Mouse (Mus musculus) adrenal gland, postnatal 36 days (tissue): Measurements from ENCODE around the gene 9130019O22Rik. TPM values are rescaled to one million over a fixed set of nuclear protein-coding genes. Genes with fewer than 3 reads are reported as not detected.
A peak's percentile ranks its signal among the peaks of the same experiment; 100 is the strongest.
"Not testable (repeated sequence)": the region's sequence is repeated elsewhere in the genome, so short reads cannot be mapped to it uniquely, and the experiment has no call there.

Experiments
- DNase-seq, 2 experiments: peaks; one replicate each; pipeline ENCODE4 v3.0.0; 2021; ENCODE audit warnings: mixed read lengths in 1 of 2
- total RNA-seq, 2 experiments: library from RNA; stranded (reverse); gene quantifications; 2 replicates each; pipeline ENCODE4 v1.2.3; 2021

The 9130019O22Rik gene
- total RNA-seq, 2 experiments from 2014 or later, result 4.7 to 5.2 TPM

DNA sequence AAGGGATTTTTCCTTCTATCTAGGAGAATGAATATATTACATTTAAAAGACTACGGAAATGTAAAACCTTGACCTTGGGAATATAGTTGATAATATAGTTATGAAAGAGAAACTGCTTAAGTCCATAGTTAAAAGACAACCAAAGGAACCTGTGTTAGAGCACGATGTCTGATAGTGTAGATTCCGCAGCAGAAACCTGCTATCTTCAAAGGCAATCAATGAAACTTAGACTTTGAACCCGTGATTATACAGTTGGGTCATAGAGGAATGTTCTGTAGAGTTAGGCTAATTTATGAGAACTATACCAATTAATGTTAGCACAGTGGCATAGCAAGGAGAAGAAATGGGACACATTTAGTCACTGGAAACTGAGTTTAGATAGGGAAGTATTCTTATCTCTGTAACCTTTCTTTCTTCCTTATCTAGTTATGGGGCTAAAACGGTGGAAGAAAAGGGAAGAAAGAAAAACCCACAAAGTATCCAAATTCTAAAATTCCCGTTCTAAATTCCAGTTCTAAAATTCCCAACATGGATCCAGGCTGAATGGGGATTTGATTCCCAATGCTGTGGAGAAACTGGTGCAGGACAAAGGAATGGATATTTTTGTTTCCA, 8.6 kb downstream of the 9130019O22Rik start:
- DNase-seq, result no peak

DNA sequence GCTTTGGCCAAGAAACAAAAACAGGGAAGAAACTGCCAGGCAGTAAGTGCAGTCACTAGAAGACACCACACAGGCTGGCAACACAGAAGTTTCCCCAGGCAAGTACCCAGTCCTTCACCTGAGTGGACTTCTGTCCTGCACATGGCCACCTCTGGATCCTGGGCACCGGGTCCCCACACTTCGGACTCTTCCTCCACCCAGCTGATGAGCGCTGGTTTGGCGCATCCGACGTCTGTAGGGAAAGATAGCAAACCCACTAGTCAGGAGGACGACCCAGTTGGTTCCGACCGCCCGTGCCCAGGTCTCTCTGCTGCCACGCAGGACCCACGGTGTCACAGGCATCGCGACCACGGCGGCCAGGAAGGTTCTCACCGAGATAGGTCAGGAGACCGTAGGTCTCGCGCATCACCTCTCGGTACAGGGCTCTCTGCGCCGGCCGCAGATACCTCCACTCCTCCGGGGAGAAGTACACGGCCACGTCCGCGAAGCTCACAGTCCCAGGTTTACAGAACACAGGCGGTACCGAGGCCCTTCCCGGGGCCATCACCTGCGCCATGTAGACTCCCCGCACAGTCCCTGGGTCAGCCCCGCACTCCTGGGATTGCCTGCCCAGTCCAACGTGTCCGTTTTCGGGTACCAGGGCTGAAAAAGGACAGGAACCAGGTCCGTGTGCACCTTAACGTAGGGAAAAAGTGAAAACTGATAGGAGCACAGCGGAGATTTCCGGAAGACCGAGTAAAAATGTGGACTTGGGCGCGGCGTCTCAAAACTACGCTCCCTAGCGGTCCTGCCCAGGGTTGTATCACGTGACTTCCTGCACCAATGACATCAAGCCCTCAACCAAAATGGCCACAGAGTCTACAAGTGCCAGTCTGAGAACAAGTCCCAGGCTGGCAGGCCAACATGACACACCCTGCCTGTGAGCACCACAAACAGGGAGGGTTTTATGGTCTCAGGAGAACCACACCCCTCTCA, 11.4 kb downstream of the 9130019O22Rik start, which contains the start of gene Zfp747:
Zfp747 (minus strand) TSS at position 780 of the 975 bp plus-strand sequence.
- peak; percentile 93 to 94 for DNase-seq

DNA sequence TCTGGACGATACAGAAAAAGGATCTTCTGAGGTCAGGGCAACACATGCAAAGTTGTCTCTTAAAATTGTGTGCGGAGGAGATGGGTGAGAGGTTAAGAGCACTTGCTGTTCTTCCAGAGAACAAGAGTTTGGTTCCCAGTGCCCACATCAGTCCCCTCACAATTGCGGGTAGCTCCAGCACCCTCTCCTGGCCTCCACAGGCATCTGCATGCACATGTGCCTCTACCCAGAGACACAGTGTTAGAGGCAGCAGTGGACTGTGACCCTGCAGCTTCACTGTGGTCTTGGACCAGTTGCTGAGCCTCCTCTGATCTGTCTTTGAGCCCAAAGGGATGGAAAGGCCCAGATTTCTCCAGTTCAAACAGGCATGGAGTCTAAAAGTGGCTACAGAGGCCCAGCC, 15.1 kb downstream of the 9130019O22Rik start:
- DNase-seq, result not testable (repeated sequence)

DNA sequence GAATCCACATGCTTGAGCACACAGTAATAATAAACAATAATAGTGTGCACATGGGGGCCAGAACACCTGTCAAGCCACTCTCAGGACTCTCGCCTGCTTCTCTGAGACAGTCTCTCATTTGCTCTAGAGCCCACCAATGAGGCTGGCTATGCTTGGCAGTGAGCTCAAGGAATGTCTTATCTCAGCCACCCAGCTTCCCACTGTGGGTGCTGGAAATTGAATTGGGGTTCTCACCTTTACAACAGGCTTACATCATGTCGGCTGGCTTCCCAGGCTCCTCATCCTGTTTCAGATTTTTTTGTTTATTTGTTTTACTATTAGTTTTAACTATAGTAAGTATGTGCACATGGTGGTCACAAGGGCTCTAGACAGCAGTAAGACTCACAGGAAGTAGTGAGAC, 15.8 kb downstream of the 9130019O22Rik start:
- DNase-seq, result no peak

DNA sequence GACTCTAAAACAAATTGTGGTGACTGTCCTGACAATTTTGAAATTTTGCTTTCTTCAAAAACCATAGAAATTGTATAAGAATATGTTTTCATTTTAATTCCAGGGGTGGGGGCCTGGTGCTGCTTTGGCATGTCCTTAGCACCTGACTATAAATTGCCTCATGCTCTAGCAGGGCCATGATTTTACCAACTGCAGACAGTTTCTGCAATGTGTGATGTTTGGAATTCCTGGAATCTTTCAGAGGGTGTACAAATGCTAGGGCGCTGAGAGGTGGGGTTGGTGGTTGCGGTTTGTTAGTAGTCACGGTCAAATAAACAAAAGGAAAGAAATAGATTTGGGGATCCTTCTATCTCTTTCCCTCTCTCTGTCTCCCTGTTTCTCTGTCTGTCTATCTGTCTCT, 20.7 kb downstream of the 9130019O22Rik start:
- no peak for DNase-seq

DNA sequence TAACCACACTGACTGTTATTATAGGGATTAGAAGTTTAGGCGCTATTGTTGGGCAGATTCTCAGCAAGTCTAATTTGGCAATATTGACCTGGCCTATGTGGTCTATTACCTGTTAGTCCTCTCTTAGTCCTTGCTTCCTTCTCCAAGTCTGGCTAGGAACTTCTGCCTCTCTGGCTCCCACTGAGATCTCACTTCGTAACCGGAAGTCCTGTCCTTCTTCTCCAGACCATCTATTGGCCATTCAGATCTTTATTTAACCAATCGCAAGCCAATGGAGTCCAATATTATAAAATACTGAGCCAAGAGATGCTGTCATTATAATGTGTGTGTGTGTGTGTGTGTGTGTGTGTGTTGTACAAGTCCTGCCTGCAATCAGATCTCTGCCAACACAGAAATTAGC, 22.8 kb downstream of the 9130019O22Rik start:
- peak in 1 of 2 experiments; percentile 30 for DNase-seq

DNA sequence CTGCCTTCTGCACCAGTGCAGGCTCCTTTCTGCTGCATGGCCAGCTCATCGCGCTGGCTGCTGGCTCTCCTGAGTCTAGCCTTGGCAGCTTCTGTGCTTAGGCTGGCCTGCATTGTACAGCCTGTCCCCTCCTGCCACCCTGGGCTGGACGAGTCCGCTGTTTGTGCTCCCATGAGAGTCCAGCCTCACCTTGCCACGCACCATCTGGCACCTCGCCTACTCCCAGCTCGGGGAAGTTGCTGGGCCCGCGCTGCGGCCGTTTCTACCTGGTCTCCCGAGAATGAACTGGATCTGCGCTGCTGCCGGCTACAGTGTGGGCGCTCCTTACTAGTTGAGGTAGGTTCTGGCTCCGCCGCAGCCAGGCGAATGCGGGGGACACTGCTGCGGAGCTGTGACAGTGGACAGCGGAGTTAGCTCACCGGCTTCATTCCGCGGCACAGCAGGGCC, 23.5 kb downstream of the 9130019O22Rik start:
- peak; percentile 30 to 54 for DNase-seq

DNA sequence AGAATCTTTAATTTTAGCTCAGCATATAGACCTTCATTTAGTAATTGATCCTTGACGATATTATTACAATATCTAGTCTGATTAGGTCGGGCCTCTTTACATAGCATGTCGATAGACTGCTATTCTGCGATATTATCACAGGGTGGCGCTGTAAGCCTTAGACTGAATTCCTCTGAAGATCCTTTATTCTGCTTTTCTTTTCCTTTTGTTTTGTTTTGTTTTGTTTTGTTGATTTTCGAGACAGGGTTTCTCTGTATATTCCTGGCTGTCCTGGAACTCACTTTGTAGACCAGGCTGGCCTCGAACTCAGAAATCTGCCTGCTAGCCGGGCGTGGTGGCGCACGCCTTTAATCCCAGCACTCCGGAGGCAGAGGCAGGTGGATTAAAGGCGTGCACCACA, 24.5 kb downstream of the 9130019O22Rik start:
- DNase-seq, result peak in 1 of 2 experiments; percentile 27

DNA sequence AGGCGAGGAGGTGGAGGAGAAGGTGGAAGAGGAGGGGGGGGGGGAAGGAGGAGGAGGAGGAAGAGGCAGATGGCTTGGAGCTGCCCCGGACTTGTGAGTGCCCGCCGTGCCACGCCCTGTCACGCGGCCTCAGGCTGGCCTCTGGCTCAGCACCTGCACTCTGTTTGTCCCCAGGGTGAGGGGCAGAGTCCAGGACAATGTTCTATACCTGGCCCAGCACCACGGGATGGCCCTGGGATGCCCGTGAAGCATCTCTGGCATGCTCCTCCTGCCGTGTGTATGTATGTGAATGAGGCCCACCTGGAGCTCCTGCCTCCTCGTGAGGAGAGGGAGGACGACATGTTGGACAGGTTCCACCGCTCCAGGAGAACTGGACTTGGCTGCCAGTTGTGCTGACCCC, 25.5 kb downstream of the 9130019O22Rik start:
- DNase-seq, result no peak

DNA sequence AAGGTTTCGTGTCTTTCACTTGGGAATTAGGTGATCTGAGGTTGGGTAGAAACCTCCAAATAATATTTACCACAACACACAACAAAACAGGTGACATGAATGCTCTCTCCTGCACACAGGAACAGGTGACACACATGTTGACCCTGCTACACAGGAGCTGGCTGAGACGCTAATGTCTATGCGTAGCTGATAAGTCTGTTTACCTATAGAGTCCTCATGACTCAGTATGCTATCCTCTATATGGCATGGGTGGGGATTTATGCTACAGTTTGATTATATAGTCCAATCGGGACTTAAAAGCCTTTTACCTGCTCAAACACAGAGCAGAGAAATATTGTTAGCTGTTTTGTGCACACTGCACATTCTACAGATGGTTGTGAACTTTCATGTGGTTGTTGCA, 26.7 kb downstream of the 9130019O22Rik start:
- no peak for DNase-seq

DNA sequence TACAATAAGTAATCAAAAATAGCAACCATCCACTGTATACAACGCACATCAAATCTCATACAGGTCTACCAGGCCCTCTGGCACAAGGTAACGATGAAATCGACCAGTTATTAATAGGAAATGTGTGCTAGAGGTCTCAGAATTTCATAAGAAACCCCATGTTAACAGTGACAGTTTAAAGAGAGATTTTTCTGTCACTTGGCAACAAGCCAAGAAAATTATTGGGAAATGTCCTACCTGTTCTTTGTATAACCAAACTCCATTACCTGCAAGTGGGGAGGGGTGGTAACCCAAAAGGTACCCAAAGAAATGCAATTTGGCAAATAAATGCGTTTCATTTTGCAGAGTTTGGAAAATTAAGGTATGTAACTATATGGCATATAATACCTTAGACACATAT, 28.5 kb downstream of the 9130019O22Rik start:
- no peak for DNase-seq

DNA sequence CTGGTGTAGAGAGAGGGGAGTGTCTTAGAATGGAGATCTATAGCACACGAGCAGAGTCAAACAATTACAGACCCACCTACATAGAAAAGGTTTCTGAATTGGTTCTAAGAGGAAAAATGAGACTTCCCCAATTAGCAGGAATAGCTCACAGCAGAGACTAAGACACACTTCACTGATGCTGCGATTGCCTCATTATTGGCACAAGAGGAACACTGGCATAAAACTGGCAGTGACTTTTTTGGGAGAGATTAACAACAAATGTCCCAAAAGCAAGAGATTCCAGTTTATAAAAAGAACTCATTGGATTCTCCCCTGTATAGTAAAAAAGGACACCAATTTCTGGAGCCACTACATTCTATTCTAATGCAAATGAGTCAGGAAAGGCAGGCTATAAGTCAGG, 29.1 kb downstream of the 9130019O22Rik start:
- DNase-seq, result no peak

DNA sequence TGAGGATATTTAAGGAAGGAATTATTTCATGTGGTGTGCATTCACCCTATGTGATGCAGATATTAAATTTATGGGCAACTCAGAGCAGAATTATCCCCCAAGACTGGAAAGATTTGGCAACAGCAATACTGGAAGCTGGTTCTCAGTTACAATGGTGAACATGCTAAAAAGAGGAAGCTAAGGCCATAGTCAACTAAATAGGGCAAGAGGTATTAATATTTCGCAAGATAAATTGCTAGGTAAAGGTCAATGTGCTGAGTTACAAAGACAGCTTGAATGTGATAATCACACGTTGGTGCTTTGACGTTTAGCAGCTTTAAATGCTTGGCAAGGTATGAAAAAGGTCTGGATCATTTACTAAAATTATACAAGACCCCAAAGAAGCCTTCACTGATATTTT, 31.2 kb downstream of the 9130019O22Rik start:
- DNase-seq, result no peak

DNA sequence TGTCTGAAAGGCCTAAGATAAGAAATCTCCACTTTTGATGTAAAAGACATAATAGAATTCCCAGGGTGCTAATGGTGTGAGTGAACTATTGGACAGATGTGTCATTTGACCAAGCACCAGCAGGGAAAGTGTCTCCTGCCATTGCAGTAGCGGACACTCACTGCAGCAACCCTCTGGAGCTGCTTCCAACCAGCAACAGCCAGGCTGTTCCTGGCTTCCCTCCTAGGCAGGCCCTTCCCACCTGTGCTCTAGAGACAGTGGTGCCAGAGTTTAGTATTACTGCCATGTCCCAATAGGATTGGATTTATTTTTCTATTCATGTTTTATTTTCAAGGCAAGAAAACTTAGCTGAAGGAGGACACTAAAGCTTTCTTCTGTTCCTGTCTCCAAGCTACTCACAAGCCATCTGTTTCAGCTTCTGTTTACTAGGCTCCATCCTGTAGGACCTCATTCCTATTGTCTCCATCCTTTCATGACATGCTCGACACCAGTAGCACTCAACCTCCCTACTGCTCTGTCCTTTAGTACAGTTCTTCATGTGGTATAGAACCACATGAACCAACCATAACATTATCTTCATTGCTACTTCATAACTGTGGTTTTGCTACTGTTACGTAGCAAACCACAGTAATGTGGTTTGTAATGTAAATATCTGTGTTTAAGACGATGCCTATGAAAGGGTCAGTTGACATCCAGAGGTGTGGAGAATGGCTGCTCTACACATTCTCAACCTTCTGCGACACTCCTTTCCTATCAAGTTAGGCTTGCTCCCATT, 35.5 kb downstream of the 9130019O22Rik start:
- no peak for DNase-seq

DNA sequence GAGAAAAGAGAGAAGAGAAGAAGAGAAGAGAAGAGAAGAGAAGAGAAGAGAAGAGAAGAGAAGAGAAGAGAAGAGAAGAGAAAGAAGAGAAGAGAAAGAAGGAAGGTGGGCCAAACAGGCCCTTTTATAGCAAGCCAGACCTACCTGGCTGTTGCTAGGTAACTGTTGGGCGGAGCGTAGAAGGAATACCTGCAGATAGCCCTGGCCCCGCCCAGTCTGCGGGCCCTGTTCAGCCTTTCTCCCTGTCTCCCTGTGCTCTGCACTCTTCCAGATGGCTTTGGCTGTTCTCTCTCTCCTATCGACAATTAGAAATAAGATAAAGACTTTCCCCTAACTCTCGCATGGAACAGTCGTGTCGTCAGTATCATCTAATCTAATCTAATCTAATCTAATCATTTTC, 40.3 kb downstream of the 9130019O22Rik start:
- no peak for DNase-seq

DNA sequence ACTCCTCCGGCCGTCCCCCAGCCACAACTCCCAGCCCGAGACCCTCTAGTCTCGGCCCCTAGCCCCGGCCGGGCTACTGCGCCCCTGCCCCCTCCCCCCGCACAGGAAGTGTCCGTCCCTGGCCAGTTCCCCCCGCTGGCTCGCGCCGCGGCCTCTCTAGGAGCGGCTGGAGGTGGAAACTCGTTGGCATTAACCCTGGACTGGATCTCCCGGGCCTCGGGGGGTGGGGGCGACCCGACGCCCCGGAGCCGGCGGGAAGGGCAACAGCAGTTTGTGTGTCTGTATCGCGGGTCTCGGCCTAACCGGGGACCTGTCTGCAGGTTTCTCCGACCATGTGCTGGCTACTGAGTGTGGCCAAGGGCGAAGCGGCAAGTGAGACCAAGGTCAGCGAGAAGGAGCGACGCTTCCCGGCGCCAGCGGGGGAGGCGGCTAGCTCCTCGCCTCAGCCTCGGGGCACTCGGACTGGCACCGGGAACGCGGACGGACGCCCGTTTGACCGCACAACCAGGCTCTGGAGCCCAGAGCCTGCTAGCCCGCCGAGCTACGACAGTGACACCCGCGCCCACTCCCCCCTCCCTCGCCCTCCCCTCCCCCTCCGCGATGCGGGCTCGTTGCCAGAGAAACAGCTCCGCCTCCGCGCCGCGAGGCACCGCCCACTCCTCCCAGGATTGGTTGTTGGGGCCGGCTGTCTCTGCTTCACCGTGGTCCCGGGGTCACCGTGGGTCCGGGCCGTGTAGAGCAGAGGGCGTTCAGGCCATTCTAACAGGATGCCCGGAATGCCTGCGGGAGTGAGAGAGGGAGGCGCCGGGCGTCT, 41.2 kb downstream of the 9130019O22Rik start, which contains the start of gene Zfp768:
Zfp768 (minus strand) TSS at position 78 of the 814 bp plus-strand sequence.
- peak; percentile 95 to 96 for DNase-seq

DNA sequence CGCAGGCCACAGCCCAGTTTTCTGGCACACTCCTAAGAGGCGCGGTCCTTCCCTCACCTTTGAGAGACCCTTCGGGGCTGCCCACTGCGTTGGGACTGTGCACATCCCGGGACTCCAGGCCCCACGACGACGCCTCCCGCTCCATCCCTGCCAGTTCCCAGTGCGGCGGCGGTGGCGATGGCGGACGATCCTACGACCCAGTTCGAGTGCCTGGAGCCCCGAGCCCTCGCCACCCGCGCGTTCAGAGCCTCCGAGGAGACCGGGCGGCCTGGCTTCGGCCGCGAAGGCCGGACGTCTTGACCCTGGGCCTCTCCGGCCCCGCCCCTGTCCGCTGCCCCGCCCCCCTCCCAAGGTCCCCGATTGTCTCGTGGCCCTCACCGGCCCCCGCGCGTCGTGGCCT, 41.9 kb downstream of the 9130019O22Rik start:
- peak; percentile 55 to 77 for DNase-seq

DNA sequence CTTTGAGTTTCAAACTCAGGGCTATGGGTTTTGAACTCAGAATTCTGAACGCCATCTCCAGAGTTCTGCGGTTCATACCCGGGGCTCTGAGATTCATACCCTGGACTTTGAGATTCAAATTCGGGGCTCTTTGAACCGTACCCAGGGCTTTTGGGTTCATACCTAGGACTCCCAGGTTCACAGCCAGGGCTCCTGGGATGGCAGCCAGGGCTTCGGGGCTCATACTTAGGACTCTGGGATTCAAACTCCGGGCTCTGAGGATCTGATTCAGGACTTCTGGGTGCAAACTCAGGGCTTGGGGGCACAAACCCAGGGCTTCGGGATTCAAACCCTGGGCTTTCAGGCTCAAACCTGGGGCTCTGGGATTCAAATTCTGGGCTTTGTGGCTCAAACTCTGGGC, 42.6 kb downstream of the 9130019O22Rik start:
- peak in 1 of 2 experiments; percentile 31 for DNase-seq

DNA sequence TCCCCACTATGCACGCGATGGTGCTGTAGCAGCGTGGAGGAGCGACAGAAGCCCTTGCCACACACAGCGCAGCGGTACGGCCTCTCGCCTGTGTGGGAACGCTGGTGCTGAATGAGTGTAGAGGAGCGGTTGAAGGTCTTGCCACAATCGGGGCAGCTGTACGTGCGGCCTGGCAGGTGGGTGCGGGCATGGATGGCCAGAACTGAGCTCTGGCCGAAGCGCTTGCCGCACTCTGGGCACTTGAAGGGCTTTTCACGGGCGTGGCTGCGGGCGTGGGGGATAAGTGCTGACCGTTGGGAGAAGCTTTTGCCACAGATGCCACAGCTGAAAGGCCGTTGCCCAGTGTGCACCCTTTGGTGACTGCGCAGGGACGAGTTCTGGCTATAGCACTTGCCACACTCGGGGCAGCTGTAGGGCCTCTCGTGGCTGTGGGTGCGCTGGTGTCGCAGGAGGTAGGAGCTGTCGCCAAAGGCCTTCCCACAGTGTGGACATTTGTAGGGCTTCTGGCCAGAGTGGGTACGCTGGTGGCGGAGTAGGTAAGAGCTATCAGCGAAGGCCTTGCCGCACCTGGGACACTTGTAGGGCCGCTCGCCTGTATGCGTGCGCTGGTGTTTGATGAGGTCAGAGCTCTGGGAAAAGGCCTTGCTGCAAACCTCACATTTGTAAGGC, 43.5 kb downstream of the 9130019O22Rik start:
- DNase-seq, result no peak

DNA sequence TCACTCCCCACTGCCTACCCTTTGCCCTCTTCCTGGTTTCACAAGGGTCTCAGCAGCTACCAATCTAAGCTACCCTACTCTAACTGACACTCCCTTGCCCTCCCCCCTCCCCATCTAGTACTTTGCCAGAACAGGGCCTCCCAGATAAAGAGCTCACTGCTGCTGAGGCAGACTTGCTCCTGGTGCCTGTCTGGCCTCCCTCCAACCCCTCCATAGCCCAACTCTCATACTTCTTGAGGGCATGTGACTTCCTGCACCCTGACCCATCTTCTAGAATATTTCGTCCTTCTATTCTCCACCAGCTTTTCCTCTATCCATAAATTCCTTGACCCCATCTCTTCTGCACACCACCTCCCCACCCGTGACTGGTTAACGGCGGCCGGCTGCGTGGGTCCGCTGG, 44.1 kb downstream of the 9130019O22Rik start:
- DNase-seq, result no peak

DNA sequence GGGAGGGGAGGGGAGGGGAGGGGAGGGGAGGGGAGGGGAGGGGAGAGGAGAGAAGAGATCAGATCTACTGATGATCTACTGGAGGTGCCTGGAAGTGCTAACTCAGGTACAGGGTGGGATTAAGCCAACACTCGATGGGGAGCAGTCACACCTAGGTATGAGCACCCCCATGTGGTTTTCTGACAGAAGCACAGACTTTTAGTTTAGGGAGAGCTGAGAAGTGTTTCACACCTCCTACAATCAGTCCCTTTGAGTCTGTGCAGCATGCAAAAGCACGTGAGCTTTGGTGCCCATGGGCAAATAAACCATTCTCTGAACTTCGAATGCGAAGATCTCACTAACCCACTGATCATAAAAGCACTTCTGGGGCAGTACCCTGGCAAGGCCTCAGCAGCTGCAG, 44.6 kb downstream of the 9130019O22Rik start:
- DNase-seq, result no peak
